ENCODE assay signal across 8 mouse cellular contexts in genomic region chr5:135834769-135835491, GRCm38 (mm10). TPM values are rescaled to one million over a fixed set of nuclear protein-coding genes. Genes with fewer than 3 reads are reported as not detected.
DNase-seq lines count a peak whose midpoint lies in the region.

No protein-coding gene starts in this region.

- H3K4me3 ChIP-seq in megakaryocyte, embryonic 14.5 days (replicated peaks) = peak overlapping the region; percentile 92

- DNase-seq in adrenal gland, adult (ENCODE audit: inconsistent age in 2 of 2, low spot score in 1 of 2) = peak; percentile 85 to 93
- DNase-seq in cerebellum, adult 9-11 months = peak; percentile 85
- DNase-seq in frontal cortex, postnatal 10 days (ENCODE audit: low spot score in 2 of 2) = peak; percentile 71 to 72
- DNase-seq in induced T-regulatory cell, adult 2 months (ENCODE audit: low read depth) = peak; percentile 88
- DNase-seq in left cerebral cortex, adult 9 months (ENCODE audit: low spot score in 2 of 2) = peak; percentile 63 to 76
- DNase-seq in right cerebral cortex, postnatal 10 days (ENCODE audit: low spot score in 2 of 2) = peak; percentile 85 to 89
- DNase-seq in yolk sac, embryonic 10.5 days (ENCODE audit: low spot score) = peak; percentile 86

- H3K27me3 ChIP-seq in megakaryocyte, embryonic 14.5 days (replicated peaks) = peaks cover 48% of the 10 kb centered on the region

- H3K4me1 ChIP-seq in megakaryocyte, embryonic 14.5 days = peaks cover 19% of the 10 kb centered on the region

- no peaks in the 10 kb centered on the region for H3K9me3 ChIP-seq in megakaryocyte, embryonic 14.5 days

- no peaks in the 10 kb centered on the region for H3K36me3 ChIP-seq in megakaryocyte, embryonic 14.5 days (replicated peaks; ENCODE audit: low read length)

RNA-seq across cellular contexts. Expression of gene Srrm3, which starts 28.2 kb away (rescaled TPM):
- polyA plus RNA-seq in megakaryocyte, embryonic 14.5 days (2012; ENCODE audit: insufficient read depth, low replicate concordance) = 0.13 and 1.9 TPM in 2 replicates

RNA-seq across cellular contexts. Expression of gene Hspb1, which starts 52.8 kb away (rescaled TPM):
- 0.79 TPM in 1 of 2 replicates, not detected in the other for polyA plus RNA-seq in megakaryocyte, embryonic 14.5 days (2012; ENCODE audit: insufficient read depth, low replicate concordance)

RNA-seq across cellular contexts. Expression of gene Mdh2, which starts 56.6 kb away (rescaled TPM):
- 386 and 408 TPM in 2 replicates for polyA plus RNA-seq in megakaryocyte, embryonic 14.5 days (2012; ENCODE audit: insufficient read depth, low replicate concordance)

RNA-seq across cellular contexts. Expression of gene Styxl1, which starts 56.7 kb away (rescaled TPM):
- not detected in 2 replicates for polyA plus RNA-seq in megakaryocyte, embryonic 14.5 days (2012; ENCODE audit: insufficient read depth, low replicate concordance)

Comparison
In these comparisons a context has a peak if more than half of its experiments do, and no peak if none do; other contexts are left out.
1. Peak in every context shown above with its lines: DNase-seq and H3K4me3 ChIP-seq.